Mouse (Mus musculus) skeletal muscle tissue, adult 2 months (tissue): ENCODE measurements around the gene Ndufa11.
A peak's percentile ranks its signal among the peaks of the same experiment; 100 is the strongest.

Experiments
- DNase-seq: peaks from one replicate; pipeline ENCODE4 v3.0.0-alpha.2; 2012; ENCODE audit warnings: low read depth, low spot score

Ndufa11 gene

DNA sequence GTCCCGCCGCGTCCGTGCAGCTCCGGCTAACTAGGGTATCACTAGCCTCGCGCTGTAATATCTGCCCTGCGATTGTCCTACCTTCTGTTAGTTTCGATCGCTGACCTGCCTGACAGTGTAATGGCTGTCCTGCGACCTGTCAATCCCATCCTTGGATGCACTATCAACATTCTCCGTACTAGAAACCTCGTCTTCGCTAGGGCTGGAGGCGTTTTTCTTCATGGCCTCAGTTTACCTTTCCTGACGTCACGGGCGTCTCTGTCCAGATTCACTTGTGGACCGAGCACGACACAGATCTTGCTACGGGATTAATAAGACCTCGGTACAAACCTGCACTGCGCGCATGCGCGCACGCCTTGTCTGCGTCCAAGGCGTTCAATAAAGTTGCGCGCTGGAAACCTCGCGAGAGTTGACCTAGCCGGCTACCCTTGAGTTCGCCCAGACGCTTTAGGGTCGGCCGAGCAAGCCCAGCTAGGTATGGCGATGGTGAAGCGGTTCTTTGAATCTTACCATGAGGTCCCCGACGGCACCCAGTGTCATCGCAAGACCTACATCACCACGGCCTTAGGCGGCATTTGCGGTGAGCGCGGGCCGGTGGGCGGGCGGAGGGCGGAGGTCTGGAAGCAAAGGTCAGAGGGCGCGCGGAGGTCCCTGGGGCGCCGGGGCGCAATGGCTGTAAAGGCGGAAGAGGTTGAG, at the start of gene Ndufa11, which contains the start of gene Vmac:
TSS of gene Ndufa11 (plus strand) at position 405 of the 696 bp plus-strand sequence.
TSS of gene Vmac (minus strand) at position 660 of the 696 bp plus-strand sequence.
- peak; percentile 99 for DNase-seq

DNA sequence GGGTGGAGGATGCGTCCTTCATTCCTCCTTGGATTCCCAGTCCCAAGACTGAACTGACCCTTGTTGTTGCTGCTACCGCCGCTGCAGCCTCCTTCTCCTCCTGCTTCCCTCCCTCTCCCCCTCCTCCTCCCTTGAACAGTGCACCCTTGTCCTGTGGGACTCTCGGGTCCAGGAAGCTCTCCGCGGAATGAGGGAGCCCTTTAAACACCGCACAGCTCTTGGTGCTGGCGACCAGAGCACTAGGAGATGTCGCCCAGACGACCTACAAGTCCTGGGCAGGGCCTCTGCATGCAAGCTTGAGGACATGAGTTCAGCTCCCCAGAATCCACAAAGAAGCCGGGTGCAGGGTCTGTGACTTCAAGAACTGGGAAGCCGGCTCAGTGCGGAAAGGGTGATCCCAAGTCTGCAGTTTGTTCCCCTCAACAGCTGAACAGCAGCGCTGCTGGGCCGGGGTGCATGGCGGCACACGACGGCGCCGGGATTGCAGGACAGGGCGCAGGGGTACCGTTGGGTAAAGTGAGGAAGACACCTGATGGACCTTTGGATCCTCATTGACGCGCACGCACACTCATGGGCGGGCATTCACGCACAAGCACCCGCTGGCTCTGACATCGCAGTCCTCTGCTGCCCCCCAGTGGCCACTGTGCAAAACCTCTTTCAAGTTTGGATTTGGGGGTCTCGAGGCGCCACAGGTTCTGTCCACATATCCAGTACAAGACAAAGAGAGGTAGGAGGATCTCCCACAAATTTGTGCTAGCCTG, 49.0 kb upstream of the Ndufa11 start:
- DNase-seq, result peak; percentile 59

DNA sequence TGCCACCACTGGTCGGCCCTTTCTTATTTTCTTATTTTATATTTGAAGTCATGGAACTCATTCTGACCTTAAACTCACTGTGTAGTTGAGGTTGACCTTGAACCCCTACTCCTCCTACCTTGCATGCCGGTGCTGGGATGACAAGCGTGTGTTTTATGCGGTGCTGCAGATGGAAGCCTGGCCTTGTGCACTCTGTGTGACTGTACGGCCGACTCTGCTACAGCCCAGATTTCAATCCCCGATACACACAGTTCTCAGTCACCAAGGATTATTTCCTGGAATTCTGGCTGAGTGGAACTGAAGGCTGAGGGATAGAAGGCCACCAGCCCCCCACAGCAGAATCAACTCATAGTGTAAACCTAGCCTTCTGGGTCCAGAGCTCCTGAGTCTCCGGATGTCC, 47.8 kb upstream of the Ndufa11 start:
- DNase-seq, result no peak

DNA sequence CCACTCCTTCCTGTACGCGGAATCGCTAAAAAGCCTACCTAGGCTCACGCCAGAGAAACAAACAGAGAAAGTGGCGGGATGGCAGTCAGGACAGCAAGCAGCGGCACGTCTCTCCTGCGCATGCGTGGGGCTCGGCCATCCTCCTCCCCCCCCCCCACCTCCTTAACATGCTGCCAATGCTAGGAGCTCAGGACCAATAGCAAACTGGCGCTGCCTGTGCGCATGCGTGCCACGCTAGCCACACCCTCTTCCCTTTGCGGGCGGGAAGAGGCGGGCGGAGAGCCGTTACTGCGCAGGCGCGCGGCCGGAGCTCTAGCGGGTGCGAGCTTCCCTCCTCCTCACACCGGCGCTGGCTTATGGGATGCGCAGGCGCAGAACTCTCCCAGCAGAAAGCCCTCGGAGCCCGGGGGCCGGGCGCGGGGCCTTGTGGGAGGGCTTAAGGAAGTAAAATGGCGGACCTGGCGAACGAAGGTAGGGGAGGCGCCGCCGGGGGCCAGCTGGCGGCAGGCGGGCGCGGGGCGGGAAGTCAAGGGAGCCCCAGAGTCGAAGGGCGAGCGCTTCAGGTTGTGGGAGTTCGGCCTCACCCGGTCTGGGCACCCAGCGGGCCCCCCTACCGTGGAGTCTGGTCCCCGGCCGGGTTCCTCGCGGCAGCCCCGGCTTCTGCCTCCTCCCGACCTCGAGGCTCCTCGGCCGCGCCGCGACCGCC, 44.5 kb upstream of the Ndufa11 start, which contains the start of gene Ranbp3:
TSS of gene Ranbp3 (plus strand) at position 354 of the 706 bp plus-strand sequence.
- DNase-seq, result peak; percentile 100

DNA sequence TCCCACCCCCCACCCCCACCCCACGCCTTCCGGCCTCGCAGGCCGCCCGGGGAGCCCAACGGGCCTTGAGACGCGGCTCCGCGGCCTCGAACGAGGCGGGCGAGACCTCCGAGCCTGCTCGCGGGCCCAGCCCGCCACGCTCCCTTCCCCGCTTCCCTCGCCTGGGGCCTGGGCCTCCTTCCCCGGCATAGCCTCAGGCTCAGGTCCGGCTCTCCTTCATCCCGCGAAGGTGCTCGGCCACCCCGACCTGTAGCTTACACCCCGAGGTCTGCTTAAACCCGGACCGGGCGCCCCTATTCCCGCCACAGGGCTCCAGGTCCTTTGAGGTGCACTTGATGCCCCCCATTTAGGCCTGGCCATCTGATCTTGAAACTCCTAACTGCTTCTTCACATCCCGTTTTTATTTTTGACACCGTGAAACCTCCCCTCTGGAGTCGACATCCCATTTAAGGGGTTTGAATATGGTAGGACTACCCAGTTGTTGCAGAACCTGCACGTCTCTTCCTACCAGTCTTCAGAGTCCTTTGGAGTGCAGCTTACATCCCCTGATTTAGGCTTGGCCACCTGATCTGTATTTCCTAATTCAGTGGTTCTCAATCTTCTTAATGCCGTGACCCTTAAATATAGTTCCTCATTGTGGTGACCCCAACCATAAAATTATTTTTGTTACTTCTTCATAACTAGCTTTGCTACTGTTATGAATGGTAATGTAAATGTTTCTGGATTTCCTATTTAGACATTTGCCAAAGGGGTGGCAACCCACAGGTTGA, 43.7 kb upstream of the Ndufa11 start:
- DNase-seq, result no peak

DNA sequence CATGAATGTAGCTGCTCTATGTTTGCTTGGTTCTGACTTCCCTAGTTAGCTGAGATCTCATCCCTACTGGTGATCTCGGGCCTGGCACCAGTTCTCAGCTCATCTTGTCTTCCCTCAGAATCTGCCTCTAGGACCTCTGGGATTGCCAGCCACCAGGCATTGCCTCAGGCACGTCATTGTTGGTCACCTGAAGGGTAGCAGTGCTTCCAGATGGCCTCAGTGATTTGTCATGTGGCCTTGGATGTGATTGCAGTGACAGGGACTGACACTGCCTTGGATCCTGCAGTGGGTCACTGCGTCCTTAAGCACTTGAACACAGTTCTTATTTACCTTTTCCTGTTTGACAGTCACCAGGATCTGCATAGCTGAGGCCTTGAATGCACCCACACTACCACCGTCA, 35.8 kb upstream of the Ndufa11 start:
- DNase-seq, result peak; percentile 46

DNA sequence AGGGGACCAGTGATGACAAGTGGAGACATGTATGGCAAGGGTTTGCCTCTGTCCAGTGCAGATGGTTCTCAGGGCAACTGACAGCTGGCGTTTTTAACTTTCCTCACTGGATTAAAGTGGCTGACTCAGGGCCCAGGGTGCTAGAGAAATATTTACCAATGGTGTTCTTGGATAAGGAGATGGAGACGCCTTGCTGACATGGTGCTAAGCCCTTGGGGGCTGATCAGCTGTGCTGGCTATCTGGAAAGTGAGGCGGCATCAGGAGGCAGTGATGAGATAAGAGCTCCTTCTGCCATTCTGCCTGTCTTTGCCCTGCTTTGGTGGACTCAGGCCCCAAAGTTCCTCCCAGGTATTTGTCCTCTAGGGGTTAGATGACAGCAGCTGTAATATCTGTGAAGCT, 34.7 kb upstream of the Ndufa11 start:
- DNase-seq, result no peak

DNA sequence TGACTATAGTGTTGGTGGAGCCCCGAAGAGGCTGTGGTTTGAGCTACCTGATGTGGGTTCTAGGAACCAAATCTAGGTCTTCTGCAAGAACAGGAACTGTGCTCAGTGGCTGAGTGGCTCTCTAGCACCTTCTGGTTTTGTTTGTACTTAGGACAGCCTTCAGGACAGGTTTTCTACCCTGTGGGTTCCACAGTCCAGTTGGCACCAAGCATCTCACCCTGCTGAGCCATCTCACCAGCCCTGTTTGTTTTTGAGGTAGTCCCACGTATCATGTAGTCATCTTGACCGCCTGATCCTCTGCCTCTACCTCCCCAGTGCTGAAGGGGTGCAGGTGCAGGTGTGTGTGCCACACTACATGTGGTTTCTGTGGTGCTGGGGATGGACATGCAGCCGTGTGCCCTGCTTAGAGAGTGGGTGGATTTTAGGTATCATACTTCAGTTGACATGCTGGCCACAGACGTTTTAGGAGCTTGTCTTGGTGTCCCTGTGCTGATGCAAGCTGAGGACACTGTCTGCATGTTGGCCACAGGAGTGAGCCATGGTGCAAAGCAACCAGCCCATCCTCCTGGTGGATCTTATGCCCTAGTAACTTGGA, 33.9 kb upstream of the Ndufa11 start:
- no peak for DNase-seq

DNA sequence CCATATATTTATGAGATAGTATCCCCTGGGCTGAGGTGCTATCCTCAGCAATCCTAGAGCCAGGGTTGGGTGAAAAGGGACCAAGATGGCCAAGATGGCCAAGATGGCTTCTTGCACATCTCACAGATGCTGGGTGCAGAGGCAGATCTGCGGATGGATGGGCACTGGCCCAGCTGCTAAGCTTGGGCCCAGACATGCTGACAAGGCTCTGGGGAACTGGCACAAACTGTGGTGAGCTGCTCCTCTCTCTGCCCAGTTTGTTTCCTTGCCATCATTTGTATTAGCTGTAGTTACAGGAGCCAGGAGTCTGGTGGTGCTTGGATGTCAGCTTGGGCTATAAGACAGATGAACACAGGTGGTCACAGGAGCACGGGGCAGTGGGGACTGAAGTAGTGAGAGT, 32.9 kb upstream of the Ndufa11 start:
- peak; percentile 39 for DNase-seq

DNA sequence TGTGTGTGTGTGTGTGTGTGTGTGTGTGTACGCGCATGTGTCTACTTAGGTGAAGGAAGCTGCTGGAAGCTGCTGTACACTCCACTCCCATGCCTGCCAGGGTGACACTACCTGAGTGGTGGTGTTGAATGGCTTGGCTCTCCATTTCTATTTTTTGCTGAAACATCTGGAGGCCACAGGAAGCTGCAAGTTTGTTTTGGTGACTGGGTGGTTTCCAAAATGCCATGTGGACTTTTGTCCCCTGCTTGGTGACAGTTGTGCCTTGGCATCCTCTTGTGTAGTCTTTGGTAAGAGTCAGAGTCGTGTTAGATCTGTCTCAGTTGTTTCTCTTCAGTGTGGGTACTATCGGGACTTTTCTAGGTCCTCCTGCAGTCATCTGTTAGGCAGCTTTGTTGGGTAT, 30.8 kb upstream of the Ndufa11 start:
- DNase-seq, result no peak

DNA sequence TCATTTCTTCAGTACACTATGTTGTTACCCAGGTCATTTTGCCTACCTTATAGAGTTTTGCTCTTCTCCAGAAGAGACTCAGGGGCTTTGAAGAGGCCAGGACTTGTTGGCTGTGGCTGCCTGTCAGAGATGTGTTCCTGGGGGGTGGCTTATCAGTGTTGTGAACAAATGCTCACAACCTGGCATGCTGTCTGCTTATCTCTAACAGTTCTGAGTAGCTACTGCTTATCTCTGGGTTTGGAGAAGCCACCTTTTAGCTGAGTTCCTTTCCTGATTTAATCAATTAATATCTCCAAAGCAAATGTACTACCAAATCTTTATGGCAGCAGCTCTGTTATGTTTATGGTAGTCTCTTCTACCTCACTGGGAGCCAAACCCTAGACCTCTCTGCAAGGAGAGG, 29.5 kb upstream of the Ndufa11 start:
- no peak for DNase-seq

DNA sequence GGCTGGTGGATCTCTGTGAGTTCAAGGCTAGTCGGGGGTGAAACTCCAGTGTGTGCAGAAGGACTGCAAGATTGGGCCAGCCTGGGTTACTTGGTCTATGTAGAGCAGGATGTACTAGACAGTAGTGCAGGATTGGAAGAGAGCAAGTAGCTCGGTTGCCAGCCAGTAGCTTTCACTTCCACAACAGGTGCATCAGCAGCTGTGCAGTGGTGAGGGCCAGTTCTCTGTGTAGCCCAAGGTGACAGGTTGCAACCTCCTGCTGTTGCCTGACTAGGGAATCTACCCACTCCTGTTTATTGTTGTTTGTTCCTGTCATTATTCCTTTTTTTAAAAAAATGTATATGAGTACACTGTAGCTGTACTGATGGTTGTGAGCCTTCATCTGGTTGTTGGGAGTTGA, 28.9 kb upstream of the Ndufa11 start:
- DNase-seq, result no peak

DNA sequence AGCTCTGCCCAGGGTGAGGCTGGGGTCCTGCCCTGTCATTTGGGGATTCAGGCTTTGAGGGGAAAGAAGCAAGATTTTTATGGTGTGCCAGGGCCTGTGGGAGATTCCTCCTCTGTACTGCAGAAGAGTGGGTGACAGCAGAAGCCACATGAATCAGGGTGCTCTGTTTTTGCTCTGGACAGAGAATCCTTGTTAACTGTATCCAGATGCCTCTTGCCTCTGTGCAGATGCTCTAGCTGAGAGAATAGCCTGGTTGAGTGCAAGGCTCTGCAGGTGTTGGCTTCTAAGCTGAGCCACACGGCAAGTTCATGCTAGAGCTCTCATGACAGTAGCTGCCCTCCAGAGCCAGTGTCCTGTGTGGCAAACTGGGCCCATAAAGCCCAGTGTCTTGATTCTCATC, 24.2 kb upstream of the Ndufa11 start:
- DNase-seq, result no peak

DNA sequence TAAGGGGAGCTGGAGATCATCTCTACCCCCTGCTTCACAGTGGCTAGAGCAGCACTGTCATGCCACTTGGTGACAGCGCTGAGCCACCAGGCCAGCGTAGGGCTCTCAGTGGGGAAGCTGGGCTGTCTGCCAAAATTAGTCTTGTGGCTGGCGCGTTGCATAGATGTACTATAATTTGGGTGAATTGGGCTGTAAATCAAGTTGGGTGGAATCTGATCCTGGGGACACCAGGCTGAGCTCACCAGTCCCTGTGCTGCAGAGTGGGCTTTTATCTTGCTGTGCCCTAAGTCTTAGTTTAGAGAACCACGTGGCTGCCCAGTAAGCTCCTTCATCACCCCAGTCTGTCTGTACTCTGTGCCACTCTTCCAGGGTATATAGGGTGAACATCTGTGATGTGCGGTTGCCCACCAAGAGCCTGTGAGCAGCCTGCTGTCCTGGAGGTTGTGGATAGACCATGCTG, 23.7 kb upstream of the Ndufa11 start:
- peak; percentile 83 for DNase-seq

DNA sequence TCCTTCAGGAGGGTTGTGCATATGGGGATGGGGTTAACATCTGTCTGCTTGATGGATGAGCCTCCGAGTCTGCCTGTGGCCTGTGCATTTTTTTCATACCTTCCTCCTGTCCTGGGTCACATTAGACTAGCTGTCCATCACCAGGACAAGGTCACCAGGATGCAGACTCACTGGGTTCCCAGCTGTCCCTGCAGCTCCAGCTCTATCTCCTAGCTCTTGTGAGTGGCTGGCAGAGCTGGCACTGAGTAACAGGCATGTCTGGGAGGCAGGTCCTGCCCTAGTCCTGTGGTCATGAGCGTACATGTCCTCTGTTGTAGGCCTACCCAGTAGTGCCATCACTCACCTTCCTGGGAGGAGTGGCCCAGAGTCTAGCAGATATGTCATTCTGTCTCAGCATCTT, 17.1 kb upstream of the Ndufa11 start:
- no peak for DNase-seq

DNA sequence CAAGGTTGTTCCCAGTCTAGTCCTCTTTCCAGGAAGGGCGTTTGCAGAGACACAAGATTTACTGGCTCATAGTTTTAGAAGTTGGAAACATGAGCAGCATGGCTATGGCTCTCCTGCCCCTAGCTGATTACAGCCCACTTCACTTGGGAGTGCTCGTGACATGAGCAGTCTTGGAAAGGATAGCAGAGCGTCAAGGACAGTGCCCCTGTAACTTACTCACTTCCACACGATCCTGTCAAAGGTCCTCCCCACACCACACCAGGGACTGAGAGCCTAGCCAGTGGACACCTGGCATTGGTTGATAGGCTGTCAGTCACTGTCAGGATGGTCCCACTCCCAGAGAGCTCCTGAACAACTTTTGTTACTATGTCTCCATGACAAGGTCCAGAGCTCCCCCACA, 14.5 kb upstream of the Ndufa11 start:
- no peak for DNase-seq

DNA sequence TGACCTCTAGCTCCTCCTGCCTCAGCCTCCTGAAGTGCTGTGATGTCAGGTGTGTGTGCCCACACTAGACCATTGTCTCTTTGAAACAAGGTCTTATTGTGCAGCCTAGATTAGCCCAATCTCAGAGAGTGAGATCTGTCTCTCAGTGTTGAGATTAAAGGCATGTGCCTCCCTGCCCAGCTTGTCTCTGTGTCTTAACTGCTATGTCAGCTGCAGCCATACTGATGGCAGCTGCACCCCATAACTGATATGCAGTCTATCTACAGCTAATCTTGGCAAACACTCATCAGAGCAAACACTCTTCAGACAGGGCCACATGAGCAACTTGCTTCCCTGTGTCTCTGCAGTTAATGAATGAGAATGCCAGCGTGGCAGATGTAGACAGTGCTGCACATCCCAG, 11.1 kb upstream of the Ndufa11 start:
- no peak for DNase-seq

DNA sequence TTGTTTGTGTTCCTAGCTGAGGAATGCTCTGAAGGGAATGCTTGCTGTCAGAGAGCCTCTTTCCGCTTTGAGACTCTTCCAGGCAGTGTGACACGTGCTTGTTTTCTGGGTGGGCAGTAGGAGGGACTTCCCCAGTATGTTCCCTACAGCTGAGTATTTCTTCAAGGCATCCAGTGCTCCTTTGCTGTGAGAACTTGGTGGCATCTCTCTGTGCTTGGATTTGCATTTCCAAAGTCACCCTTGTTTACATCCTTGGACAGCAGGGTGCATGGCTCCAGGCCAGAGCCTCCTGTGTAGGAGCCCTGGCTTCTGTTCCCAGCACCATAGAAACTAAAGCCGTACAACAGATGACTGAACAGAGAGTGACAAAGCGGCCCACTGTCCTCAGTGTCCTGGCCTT, 8.9 kb upstream of the Ndufa11 start:
- DNase-seq, result no peak

DNA sequence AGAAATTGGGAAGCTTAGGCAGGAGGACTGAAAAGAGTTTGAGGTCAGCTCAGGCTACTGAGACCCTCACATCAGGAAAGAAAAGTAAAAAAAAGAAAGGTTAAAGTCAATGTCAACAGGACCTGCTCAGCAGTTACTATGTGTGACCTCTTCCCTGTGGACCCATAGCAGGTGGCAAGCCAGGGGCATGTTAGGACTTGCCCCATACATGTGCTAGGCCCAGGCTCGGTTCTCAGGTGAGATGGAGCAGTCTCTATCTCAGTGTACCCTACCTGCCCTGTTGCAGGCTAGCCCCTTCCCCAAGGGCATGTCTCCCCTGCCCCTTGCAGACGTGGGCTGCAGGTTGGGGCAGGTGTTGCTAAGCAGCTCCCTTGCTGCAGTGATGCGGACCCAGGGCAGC, 7.9 kb upstream of the Ndufa11 start:
- no peak for DNase-seq

DNA sequence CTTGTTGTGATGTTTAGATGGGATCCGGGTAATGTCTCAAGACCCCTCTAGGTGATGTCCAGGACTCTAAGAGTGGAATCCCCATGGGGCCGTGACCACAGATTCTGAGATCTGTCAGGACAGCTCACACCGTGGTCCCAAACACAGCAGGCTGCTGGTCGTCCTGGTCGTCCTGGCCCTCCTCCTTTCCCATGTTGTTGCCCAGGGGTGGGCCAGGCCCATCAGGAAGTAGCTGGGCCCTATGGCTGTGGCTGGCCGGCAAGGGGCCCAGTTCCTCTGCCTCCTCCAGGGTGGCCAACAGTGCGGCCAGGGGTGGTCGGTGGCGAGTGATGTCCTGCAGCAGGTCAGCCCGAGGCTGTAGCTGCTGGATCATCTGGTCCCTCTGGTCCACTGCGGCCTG, 2.2 kb upstream of the Ndufa11 start:
- DNase-seq, result no peak
